Mouse (Mus musculus): ENCODE measurements around the gene Olfr223.
"Not testable (repeated sequence)": the region's sequence is repeated elsewhere in the genome, so short reads cannot be mapped to it uniquely, and the experiment has no call there.

The Olfr223 gene

GRCm38 (mm10) chr11:59593189-59593588 is at the start of gene Olfr223:
Gene Olfr223, minus strand, starts transcription at chr11:59593289.
- no peak for DNase-seq (ENCODE audit: low spot score)

DNA sequence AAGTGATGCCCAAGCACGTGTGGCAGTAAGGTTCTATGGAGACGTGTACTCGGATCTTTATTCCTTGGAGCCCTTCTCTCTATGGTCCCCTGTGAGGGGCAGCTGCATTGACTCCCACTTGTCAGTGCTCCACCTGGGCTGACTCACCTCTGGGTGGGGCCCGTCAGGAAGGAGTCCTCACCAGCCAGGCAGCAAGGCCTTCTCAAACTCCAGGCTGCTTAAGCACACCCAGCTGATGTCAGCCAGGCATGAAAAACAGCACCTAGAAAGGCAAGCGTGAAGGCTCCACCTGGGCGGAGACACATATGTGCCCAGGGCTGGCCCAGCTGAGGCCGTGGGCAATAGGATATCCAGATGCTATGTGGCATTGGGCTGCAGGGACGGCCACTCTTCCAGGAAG is 49.3 kb upstream of the Olfr223 start:
- no peak for DNase-seq (ENCODE audit: low spot score)

DNA sequence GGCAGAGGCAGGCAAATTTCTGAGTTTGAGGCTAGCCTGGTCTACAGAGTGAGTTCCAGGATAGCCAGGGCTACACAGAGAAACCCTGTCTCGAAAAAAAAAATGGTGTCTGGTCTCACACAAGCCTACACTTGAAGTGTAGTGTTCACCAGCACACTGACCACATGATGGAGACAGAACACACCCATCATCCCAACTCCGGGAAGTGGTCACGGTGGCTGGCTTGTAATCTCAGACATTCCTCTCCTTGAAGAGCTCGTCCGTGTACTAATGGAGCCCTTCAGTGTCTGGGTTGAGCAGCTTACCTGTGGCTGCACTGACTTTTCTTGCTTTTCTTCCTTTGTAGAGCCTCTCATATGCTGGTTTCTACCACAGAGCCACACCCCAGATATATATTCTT is 48.1 kb upstream of the Olfr223 start:
- no peak for DNase-seq (ENCODE audit: low spot score)

GRCm38 (mm10) chr11:59639957-59640643 is 47.0 kb upstream of the Olfr223 start:
- DNase-seq (ENCODE audit: low spot score) = no peak

GRCm38 (mm10) chr11:59636695-59637414 is 43.8 kb upstream of the Olfr223 start:
- no peak for DNase-seq (ENCODE audit: low spot score)

- no peak for DNase-seq (ENCODE audit: low spot score)
Measured at GRCm38 (mm10) chr11:59635821-59636694, 43.0 kb upstream of the Olfr223 start.

- no peak for DNase-seq (ENCODE audit: low spot score)
Measured at GRCm38 (mm10) chr11:59635251-59635795, 42.2 kb upstream of the Olfr223 start.

GRCm38 (mm10) chr11:59634001-59634660 is 41.0 kb upstream of the Olfr223 start:
- no peak for DNase-seq (ENCODE audit: low spot score)

DNA sequence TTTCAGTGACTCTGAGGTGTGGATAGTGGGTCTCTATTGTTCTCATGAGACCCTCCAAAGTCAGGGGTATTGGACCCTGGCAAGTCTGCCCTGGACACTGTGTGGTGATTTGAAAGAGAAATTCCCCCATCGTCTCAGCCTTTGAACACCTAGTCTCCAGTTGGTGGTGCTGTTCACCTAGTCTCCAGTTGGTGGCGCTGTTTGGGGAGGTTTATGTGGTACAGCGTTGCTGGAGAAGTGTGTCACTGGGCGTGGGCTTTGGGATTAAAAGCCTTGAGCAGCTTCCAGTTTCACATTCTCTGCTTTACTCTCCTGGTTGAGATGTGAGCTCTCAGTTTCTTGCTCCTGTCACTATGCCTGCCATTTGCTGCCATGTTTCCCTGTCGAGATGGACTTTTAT is 39.9 kb upstream of the Olfr223 start:
- DNase-seq (ENCODE audit: low spot score) = no peak

DNA sequence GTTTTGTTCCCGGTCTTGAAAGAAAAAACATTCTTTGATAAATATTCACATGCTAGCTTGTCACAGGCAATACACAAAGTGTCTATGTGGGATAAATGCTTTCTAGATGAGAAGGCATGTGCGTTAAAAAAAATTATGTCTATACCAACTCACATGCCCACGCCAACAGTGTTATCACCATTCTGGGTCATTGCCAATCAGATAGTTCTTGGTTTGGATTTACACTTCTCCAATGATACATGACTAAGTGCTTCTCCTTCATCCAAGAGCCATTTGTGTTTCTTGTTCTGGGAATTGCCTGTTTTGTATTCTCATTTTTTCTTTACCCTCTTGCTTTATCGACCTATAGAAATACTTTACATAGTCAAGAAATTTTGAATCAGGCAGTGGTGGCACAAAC is 38.9 kb upstream of the Olfr223 start:
- DNase-seq (ENCODE audit: low spot score) = no peak

DNA sequence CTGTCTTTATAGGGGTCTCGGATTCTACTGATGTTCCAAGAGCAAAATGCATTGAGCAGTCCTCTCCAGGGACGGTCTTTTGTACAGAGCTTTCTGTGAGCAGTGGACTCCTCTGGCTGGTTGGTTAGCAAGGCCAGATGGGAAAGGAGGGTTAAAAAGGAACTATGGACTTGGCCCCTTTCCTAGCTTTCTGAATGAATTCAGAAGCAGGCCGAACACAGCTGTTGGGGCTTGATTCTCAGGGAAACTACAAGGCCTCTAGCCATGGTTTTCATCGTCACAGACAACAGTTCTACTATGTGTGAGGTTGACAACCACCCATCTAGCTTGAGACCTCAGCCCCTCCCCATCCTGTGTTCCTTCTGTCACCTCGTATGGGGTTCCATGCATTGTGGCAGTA is 36.8 kb upstream of the Olfr223 start:
- DNase-seq (ENCODE audit: low spot score) = no peak

GRCm38 (mm10) chr11:59628177-59628576 is 35.1 kb upstream of the Olfr223 start:
- no peak for DNase-seq (ENCODE audit: low spot score)

DNA sequence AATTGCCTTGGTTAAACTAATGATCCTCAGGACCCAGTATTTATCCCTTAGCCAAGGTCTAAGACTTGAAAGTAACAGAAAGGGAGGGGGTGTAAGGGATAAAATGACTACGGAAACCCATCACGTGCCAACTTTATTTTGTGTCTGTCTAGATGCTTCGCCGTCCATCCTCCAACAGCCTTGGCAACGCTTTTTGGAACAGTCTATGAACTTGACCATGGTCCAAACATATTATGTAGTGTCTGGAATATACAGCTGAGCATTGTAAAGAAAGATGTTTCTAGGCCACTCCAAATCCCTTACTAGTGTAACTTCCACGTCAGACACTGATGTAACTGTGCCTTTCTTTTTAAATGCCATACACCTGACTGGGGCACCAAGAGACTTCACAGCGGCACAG is 33.1 kb upstream of the Olfr223 start:
- no peak for DNase-seq (ENCODE audit: low spot score)

- no peak for DNase-seq (ENCODE audit: low spot score)
Measured at GRCm38 (mm10) chr11:59624017-59624630, 31.0 kb upstream of the Olfr223 start.

GRCm38 (mm10) chr11:59622214-59622613 is 29.1 kb upstream of the Olfr223 start:
- no peak for DNase-seq (ENCODE audit: low spot score)

- not testable (repeated sequence) for DNase-seq (ENCODE audit: low spot score)
Measured at GRCm38 (mm10) chr11:59616986-59617385, 23.9 kb upstream of the Olfr223 start.

- DNase-seq (ENCODE audit: low spot score) = no peak
Measured at GRCm38 (mm10) chr11:59614120-59614519, 21.0 kb upstream of the Olfr223 start.

GRCm38 (mm10) chr11:59611646-59612045 is 18.6 kb upstream of the Olfr223 start:
- DNase-seq (ENCODE audit: low spot score) = no peak

- no peak for DNase-seq (ENCODE audit: low spot score)
Measured at GRCm38 (mm10) chr11:59602287-59602686, 9.2 kb upstream of the Olfr223 start.

DNA sequence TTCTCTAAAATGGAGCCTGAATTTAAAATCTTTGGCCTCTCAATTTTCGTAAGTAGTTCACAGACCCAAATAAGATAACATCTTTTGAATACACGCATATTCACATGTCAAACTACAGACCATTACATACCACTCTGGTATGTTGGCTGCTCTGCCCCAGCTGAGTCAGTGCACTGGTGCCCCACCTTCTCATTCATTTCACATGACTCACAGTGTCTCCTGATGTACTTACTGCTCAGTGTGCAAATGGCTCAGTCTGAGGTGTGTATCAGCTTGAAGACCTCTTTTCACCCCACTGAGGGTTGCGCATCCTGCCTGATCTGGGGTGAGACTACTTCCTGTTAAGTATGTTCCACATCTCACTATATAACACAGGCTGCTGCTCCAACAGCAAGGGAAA is 7.8 kb upstream of the Olfr223 start:
- no peak for DNase-seq (ENCODE audit: low spot score)

- DNase-seq (ENCODE audit: low spot score) = no peak
Measured at GRCm38 (mm10) chr11:59599211-59599610, 6.1 kb upstream of the Olfr223 start.
